Mouse (Mus musculus) lung, adult 2 months (tissue): ENCODE results near the gene Gm7358.
"Not testable (repeated sequence)": the region's sequence is repeated elsewhere in the genome, so short reads cannot be mapped to it uniquely, and the experiment has no call there.

Experiments
- CTCF ChIP-seq: fragments of 200-500 bp; IDR thresholded peaks from 2 replicates; pipeline ENCODE4 v1.5.1; 2011; ENCODE audit warnings: mild to moderate bottlenecking, low read length, control low read depth; ENCODE audit not compliant: insufficient read depth
- POLR2A ChIP-seq: fragments of 200-500 bp; IDR thresholded peaks from 2 replicates; pipeline ENCODE4 v1.6.1; 2011; ENCODE audit warnings: low read depth, mild to moderate bottlenecking, control low read depth, low read length, borderline replicate concordance; ENCODE audit errors: extremely low read depth

GRCm38 (mm10) chr17:14099886-14100285 lies 40.6 kb upstream of the Gm7358 start:
- TF ChIP-seq CTCF, POLR2A: not testable (repeated sequence)
